Mouse (Mus musculus): ENCODE measurements around the gene Tcl1b1.
"Not testable (repeated sequence)": the region's sequence is repeated elsewhere in the genome, so short reads cannot be mapped to it uniquely, and the experiment has no call there.

Gene Tcl1b1

GRCm38 (mm10) chr12:105199684-105200497, 40.4 kb downstream of the Tcl1b1 start:
- ATAC-seq (ENCODE audit: low TSS enrichment): not testable (repeated sequence)

GRCm38 (mm10) chr12:105201657-105202056, 42.2 kb downstream of the Tcl1b1 start, which contains the start of gene Tcl1b4:
TSS of gene Tcl1b4 (plus strand) at chr12:105201957.
- not testable (repeated sequence) for ATAC-seq (ENCODE audit: low TSS enrichment)

- no peak for ATAC-seq (ENCODE audit: low TSS enrichment)
These were observed 47.6 kb downstream of the Tcl1b1 start for GRCm38 (mm10) chr12:105207071-105207470.

GRCm38 (mm10) chr12:105208441-105208840, 49.0 kb downstream of the Tcl1b1 start:
- ATAC-seq (ENCODE audit: low TSS enrichment): no peak

GRCm38 (mm10) chr12:105209231-105209630, 49.7 kb downstream of the Tcl1b1 start:
- ATAC-seq (ENCODE audit: low TSS enrichment): no peak

Measured in frontal cortex, adult (tissue).